Mouse (Mus musculus): Measurements from ENCODE around the gene Psma2. TPM values are rescaled to one million over a fixed set of nuclear protein-coding genes. Genes with fewer than 3 reads are reported as not detected.

Gene Psma2
- polyA plus RNA-seq (2017; shearing (Covaris generic)): 264 TPM

GRCm38 (mm10) chr13:14612926-14613529, at the start of gene Psma2, which contains the start of gene Mrpl32:
TSS of gene Psma2 (plus strand) at chr13:14613240.
TSS of gene Mrpl32 (minus strand) at chr13:14613165.

GRCm38 (mm10) chr13:14629726-14630641, 16.9 kb downstream of the Psma2 start, which contains the start of gene AW209491:
TSS of gene AW209491 (plus strand) at chr13:14630154.

Other genes starting within 250 kb of the Psma2 start
- gene Hecw1, start 90.0 kb upstream of the Psma2 start, polyA plus RNA-seq (2017; shearing (Covaris generic)): 0.10 TPM
- gene Mrpl32, start 75 bp upstream of the Psma2 start, polyA plus RNA-seq (2017; shearing (Covaris generic)): 129 TPM
- gene AW209491, start 16.9 kb downstream of the Psma2 start, polyA plus RNA-seq (2017; shearing (Covaris generic)): 25.5 TPM

Measured in inflammation-experienced regulatory T-cells, adult 16 weeks (primary cell).